Mouse (Mus musculus): ENCODE measurements at regions not wholly inside any gene's neighbourhood (a gene's known extent, or its start where the extent isn't known, plus 50 kb on each side); places are given as distances from the start of the nearest gene placed in this dataset.

DNA sequence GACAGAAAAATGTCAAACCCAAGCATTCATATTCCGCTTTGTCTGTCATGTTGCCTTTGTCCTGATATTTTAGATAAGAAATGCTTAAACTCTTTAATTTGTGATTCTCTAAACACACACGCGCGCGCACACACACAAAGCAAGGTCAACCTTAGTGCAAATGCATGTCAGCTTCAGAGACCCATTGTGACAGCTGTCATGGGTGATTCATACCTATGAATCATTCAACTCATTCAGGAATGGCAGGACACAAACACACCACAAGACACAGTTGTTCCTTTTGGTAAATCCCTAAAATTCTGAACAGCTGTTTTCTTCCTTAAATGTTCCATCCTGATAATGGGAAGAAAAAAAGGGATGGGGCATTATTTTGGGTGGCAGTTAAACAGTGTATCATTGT lies 144.1 kb upstream of the Dusp10 start:
- DNase-seq, result no peak

DNA sequence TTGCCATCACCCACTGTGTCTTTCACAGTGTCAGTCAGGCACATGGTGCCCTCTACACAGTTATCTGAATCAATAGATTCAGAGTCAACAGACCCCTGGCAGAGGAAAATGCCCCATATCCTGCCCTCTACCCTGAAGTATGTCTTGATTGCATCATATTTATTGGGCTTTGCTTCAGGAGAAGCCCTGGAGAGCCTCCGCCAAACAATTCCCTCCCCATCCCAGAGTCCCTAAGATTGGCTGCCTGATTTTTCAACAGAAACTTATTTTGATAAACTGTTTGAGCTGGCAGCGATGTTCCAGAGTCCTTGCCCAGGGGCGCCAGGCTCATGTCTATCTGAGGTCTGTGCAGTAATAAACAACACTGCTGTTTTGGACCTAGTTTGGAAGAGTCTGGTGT lies 117.2 kb upstream of the Dusp10 start:
- DNase-seq, result no peak

DNA sequence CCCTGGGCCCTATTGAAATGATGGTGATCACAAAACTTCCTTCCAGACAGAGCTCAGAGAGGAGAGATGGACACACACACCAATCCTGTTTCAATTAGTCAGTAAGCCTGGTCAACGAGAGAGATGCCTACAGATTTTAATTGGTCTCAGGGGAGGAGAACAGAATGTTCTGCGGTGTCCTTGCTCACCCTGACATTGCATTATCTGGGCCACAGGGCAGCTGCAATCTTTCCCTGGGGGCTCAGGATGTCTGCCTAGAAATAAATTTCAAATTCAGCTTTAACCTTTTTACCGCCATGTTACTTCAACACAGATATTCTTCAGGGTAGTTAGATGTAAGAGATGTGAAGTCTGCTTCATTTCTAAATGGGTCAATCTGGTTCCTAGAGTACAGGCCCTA lies 115.0 kb upstream of the Dusp10 start:
- no peak for DNase-seq

DNA sequence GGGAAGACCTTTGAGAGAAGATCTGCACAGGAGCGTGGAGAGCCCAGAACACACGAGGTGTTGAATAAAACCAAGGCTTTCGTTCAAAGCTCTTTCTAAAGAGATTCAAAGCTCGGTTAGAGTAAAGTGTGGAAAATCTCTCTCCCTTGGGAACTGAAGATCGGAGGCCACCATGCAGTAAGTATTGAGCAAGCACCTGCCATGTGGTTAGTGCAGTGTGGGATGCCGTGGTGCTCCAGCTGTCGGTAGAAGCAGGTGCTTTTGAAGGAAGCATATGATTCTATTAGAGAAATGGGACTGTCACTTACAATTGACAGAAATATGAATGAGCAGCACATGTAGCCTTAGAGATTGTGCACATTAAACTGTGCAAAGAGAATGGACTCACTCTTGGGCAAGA lies 108.5 kb upstream of the Dusp10 start:
- DNase-seq, result no peak

DNA sequence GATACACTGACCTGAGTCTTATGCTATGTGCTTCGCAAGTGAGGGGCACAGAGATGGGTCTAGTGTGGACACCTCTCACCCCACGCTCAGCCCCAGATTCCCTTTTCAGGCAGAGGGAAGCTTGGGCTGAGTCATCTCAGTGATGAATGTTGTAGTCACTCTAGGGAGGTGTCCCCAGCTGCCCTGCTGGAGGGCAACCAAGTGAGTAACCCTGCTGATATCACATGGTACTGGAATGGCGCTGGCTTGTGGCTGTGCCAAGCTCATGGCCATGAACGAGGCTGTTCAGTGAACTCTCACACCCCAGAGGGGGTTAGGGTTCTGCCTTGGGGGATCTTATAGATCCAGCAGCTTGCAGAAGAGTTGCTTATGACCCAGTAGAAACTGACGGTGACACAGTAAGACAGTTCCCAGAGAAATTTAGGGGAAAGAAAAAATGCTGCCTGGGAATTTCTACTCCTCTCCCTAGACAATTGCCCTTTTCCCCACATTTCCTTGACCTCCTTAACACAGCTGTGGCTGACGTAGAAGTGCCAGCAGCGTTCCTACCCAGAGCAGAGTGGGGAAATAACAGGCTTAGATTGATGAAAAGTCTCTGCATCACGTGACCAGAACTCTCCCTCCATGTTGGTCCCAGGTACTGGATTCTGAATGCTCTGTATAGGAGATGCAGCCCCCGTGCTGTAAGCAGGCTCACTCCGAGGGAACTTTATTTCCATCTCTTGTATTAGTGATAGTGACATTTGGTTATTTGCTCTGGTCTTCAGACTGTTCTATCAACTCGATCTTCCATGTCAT lies 107.6 kb upstream of the Dusp10 start:
- DNase-seq, result no peak

DNA sequence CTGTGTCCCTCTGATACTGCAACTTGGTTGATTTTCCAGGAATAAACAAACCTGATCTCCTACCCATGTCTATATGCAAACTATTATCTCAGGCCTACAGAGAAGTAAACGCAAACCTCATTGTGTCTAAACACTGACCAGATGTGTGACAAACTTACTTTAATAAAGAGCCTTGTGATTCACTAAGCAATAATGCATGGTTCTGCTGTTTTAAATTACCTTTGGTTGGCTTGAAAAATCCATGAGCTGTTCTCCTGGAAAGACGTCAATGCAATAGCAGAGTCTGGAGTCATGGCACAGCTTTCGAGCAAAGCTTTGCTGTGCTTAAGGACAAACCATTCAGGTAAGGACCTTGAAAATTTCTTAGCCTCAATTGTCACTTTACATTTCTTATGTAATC lies 95.4 kb upstream of the Dusp10 start:
- no peak for DNase-seq

DNA sequence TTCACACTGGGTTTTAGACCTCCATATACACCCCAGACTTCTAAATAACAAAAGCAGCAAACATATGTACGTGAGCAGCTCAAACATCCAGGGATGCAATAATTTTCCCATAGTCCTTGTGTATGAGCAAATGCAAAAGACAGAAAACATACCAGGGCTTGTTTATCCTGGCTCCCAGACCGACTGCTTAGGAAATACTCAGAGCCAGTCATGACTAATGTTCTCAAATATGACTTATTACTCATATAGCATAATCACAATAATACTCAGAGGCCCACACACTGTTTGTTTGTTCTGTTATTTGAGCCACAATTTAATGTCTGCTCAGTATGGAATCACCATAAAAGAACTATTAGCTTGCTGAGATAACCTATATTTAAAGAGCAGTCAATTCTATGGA lies 91.8 kb upstream of the Dusp10 start:
- no peak for DNase-seq

DNA sequence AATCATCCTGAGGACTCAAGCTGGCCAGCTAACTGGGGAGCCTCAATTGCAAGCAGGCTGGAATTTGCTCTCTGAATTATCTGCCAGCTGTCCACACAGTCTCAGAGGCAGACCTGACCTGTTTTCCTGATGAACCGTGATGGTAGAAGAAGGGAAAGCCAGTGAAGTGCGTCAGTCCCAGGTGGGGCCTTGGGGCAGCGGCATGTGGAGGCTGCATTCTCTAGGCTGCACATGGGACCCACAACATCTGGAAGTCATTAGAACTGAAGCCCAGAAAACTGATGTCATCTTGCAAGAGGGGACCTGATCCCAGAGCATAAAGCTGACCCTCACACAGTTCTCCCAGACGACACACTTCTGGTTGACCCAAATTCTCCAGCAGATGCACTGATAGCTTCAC lies 84.6 kb upstream of the Dusp10 start:
- DNase-seq, result no peak

DNA sequence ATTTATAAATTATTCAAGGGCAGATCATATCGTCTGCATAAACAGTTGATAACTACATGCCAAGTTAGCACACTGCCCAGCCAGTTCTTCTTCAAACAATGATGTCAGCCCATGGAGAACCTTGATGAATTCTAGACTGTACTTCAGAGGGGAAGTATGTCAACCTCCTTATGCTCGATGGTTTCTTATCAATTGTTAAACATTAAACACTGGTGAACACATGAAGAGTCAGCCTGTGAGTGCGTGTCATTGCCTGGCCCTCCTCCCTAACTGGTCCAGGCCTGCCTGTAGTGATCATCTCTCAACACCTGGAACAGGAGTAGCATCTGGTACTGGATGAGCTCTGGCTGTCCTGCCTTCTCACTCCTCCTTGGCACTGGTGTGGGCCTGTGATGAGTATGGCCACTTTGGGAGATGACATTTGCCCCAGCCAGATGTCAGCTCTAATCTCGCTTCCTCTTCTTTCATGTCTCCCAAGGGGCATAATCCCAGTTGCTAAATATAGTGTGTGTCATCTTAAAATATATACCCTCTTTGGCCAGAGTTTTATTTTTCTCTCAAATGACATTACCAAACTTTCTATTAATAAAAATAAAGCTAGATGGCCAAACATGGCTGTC lies 82.6 kb upstream of the Dusp10 start:
- no peak for DNase-seq

DNA sequence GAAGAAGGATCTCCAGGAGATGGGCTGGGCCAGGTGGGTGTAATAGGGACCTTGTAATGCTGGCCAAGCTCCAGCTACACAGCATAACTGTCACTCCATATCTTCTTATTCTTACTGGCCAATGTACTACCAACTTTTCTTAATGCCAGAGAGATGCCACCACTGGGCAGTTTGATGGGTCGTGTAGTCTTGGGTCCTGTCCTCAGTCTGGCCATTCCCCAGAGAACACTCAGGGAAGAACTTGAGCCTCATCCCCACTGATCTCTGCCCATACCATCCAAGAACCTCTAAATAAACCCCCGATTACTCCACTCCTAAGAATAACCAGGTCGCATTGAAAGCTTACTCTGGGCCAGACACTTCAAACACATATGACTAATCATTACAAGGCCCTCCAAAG lies 82.0 kb upstream of the Dusp10 start:
- DNase-seq, result no peak

DNA sequence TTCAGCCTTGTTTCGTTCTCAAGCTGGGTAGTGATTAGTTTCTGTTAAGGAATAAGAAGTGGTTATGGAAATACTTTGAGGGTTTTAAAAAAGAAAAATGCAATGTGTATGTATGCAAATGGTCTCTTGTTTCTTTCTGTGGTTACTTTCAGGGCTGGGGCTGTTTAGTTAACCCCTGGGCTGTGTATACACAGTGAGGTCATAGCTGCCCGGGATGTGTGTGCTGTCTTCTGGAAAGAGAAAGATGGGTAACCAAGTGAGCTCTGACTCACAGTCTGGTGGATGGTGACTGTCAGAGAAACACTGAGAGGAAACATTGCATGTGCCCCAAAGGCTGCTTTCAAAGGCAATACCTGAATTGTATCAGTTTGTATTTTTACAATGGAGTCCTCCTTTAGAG lies 79.3 kb upstream of the Dusp10 start:
- DNase-seq, result no peak

DNA sequence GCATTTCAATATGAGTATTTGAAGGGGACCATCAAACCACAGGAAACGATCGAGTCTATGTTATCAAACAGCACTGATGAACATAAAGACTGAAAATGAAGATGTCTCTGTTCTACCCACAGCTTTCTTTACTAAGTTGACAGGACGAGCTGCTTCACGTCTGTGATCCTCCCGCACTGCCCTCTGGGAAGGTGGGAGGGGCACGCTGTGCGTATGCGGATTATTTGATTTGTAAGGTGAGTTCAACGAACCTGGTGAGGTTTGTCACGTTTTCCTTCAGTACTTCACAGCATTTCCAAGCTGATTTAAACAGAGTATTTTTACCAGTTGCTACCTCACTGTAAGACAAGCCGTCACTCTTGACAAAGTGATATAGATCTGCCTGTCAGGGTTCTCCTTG lies 75.9 kb upstream of the Dusp10 start:
- no peak for DNase-seq

DNA sequence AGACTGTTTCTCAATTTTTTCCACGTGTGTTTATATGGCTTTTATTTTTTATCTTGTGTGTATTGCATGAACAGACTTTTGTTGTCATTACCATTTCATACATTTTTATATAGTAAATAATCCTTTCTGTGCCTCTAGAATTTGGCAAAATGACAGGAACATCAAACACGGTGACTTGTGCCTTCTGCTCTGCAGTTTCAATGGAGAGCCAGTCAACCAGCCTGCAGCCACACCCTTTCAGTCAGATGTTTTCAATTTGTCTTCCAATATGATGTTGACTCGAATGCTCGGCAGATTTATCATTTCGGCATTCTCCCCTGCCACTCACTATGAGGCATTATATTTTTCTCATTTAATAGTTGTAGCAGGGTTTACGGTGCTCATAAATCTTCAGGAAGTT lies 74.7 kb upstream of the Dusp10 start:
- DNase-seq, result no peak

DNA sequence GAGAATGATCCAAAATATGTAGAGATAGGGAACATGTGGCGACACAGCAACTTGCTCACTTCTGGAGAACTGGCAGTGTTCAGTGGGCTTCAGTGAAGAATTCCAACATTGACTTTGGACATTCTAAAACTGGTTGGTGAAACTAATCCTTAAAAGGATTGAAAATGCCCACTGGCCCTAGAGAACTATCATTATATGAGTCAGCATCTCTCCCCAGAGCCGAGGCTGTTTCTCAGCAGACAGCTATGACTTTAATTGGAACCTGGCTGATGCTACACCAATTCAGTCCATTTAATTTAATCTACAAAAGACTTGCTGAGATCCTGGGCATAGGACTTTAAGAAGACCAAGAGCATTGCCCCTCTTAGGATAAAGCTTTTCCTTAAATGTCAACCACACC lies 72.4 kb upstream of the Dusp10 start:
- DNase-seq, result no peak

DNA sequence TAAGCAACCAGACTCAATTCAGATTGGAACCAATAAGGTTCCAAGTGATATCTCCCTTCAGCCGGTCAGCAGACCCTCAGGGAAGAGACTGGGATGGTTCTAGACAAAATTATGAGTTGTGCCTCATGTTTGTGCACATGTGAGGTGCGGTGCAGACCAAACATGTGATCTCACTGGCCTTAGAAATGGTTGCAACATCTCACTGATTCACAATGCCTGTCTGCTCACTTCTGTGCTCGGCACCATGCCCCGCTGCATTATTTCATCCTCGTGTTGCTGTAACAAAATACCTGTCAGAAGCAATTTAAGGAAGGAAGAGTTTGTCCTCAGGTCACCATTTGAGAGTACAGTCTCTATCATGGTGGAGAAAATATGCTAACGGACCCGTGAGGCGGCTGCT lies 66.9 kb upstream of the Dusp10 start:
- DNase-seq, result no peak

DNA sequence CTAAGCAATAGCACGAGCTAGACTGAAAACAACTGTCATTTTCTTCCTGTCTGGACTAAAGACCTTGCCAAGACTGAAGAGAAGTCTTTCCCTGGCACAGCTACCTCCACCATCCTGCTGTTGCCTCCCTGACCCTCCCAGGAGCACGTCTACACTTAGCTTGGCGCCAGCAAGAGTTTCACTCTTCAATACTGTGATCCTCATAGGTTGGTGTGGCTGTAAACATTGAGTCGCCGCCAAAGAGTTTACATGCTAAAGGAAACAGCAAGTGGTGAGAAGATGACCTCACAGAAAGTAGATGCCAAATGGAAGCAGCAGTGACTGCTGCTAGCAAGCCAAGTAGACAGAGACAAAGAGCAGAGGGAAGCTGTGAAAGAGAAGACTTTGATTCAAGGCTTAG lies 66.0 kb upstream of the Dusp10 start:
- no peak for DNase-seq

DNA sequence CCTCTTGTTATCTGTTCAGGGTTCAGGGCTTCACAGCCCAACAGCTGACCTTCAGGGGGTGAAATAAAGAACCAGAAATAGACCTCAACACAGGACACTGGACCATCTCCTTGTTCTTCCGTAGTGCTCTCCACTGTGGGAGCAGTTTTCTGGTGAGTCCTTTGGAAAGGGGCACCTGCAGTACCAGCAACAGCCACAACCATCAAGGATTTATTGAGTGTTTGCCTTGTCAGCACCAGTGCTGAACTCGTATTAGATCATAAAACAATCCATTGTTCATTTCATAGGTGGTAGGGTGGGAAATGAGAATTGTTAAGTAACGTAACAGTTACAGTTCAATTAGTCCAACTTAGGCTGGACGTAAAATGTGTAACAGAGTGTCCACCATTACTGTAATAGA lies 63.9 kb upstream of the Dusp10 start:
- no peak for DNase-seq

DNA sequence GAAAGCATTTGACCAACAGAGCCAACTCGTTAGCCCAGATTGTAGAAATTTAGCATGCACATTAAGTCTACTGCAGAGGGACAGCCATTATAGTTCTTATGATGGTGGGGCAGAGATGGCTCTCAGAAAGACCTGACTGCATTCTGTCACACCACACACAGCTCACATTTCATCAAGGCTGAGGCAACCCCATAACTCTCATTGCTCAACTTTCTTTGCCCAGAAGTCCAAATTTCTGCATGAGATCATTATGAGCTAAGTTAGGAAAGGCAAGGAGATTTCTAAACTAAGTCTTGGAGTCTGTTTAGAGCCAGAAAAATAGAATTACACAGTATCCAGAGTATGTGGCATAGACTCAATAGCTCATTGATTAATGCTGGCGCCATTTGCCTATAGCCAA lies 59.0 kb upstream of the Dusp10 start:
- no peak for DNase-seq

DNA sequence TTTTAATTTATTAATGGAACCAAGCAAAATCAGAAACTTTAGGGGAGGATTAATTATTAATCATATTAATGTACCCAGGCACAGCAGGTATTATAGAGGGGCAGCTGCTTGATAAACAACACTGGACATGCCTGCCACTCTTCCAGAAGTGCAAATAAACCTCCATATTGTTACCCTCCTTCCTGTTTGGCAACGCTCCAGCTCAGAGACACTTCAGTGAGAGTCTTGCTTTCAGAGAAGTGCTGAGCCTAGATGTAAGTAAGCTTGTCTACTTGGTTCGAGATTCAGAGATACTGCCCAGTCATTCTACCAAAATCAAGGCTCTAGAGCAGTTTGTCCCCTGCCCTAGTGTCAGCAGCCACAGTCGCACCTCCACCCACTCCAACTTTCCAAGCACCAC lies 56.7 kb upstream of the Dusp10 start:
- no peak for DNase-seq

DNA sequence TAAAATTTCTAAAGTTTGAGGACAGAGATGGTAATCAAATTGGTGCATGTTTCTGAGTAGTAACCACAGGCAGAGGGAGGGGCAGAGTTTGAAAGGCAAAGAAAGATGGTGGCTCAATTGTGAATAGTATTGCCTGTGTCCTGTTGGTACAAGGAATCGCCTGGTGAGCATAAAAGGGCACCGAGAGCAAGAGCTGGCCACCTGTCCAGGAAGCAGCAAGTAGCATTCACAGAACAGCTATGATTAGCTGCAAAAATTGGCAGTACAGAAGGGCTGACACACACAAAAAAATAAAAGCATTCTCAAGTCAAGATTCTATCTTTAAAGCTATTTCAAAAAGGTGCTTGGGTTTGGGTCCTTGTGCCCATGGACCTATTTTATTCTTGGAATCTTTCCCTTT lies 51.7 kb upstream of the Dusp10 start:
- no peak for DNase-seq

DNA sequence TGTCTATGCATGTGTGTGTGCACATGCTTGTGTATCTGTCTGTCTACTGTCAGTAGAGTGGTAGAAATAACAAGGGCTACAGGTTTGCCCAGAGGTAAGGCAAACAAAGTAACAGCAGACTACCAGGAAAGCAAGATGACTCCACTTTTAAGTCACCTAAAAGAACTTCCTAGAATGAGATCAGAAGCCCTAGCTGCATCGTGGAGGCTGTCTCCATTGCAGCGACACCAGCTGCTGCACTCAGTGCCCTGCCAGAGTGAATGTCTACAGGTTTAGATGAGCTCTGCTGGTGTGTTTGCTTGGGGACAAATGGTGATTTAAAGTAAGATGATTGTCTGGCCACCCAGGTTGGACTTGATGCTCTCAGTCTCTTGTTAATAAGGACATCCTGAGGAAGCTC lies 50.6 kb upstream of the Dusp10 start:
- no peak for DNase-seq

DNA sequence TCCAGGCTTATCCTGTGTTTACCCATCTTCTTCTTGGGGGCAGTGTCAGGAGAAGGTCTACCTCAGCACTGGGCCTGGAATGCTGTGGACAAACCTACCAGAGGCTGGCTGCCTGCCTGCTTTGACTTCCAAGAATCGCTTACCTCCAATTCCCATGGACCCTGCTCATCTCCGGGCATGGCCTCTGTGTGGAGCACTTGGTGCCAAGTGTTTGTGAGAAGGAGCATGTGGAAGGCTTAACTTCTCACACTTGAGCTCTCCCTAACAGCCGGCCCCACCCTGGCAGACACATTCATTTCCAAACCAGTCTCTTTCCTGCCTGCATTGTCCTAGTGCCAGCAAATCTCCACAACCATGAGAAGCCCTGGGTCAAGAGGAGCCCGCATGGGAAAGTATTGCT lies 49.8 kb upstream of the Dusp10 start:
- no peak for DNase-seq
